In genomic region chr6:85137217-85138035, GRCm38 (mm10) we compare ENCODE assay signal across 8 mouse cellular contexts. TPM values are rescaled to one million over a fixed set of nuclear protein-coding genes. Genes with fewer than 3 reads are reported as not detected.
DNase-seq lines count a peak whose midpoint lies in the region; ATAC-seq and TF ChIP-seq lines count a peak whose summit lies in the region.

Spr (minus strand) TSS chr6:85137766.

- WGBS in forebrain, embryonic 13.5 days = under 1% methylated on average over 49 of the region's 49 CpGs
- under 1% methylated on average over 49 of the region's 49 CpGs for WGBS in large intestine, adult 2 months
- under 1% methylated on average over 49 of the region's 49 CpGs for WGBS in liver, postnatal 0 days (ENCODE audit: insufficient replicate concordance)
- WGBS in neural tube, embryonic 14.5 days = under 1% methylated on average over 49 of the region's 49 CpGs

- H3K9ac ChIP-seq in forebrain, embryonic 13.5 days = peak within 1 kb of the TSS; percentile 80
- peak within 1 kb of the TSS; percentile 79 for H3K9ac ChIP-seq in liver, postnatal 0 days (replicated peaks)
- H3K9ac ChIP-seq in neural tube, embryonic 14.5 days (replicated peaks; ENCODE audit: low read depth, low read length) = peak within 1 kb of the TSS; percentile 60

- no peaks in the 10 kb centered on the region for H3K9me3 ChIP-seq in E14TG2a.4 (ENCODE audit: low read length)
- H3K9me3 ChIP-seq in forebrain, embryonic 13.5 days (replicated peaks) = no peaks in the 10 kb centered on the region
- H3K9me3 ChIP-seq in liver, postnatal 0 days (ENCODE audit: low read length) = no peaks in the 10 kb centered on the region
- no peaks in the 10 kb centered on the region for H3K9me3 ChIP-seq in neural tube, embryonic 14.5 days (ENCODE audit: control insufficient read depth, low read length)

- H3K4me3 ChIP-seq in E14TG2a.4 (replicated peaks; ENCODE audit: low read length) = peak within 1 kb of the TSS; percentile 98
- peak within 1 kb of the TSS; percentile 79 for H3K4me3 ChIP-seq in forebrain, embryonic 13.5 days
- H3K4me3 ChIP-seq in liver, postnatal 0 days (ENCODE audit: low read depth, low read length) = peak within 1 kb of the TSS; percentile 70
- peak within 1 kb of the TSS; percentile 56 for H3K4me3 ChIP-seq in neural tube, embryonic 14.5 days (ENCODE audit: low read depth, low read length)

- H3K36me3 ChIP-seq in E14TG2a.4 (ENCODE audit: insufficient read depth, low read length) = peaks cover 29% of the 10 kb centered on the region
- peaks cover 8% of the 10 kb centered on the region; the same call in 1 of the 2 replicates for H3K36me3 ChIP-seq in forebrain, embryonic 13.5 days (ENCODE audit: poor library complexity, severe bottlenecking)
- no peaks in the 10 kb centered on the region; the same call in 1 of the 2 replicates for H3K36me3 ChIP-seq in liver, postnatal 0 days (replicated peaks; ENCODE audit: insufficient read depth, low read length)
- H3K36me3 ChIP-seq in neural tube, embryonic 14.5 days (ENCODE audit: control insufficient read depth, insufficient read depth, low read length) = no peaks in the 10 kb centered on the region

- peak; percentile 66 for TF ChIP-seq CTCF in E14TG2a.4 (conservative IDR thresholded peaks at IDR 0.05; ENCODE audit: low read length)
- peak; percentile 86 for TF ChIP-seq CTCF in liver, postnatal 0 days (IDR thresholded peaks at IDR 0.05; ENCODE audit: low read depth)

- no peak for TF ChIP-seq EP300 in liver, postnatal 0 days (IDR thresholded peaks at IDR 0.05; ENCODE audit: low read depth)

- peaks cover 34% of the 10 kb centered on the region for H3K4me1 ChIP-seq in E14TG2a.4 (replicated peaks; ENCODE audit: low read depth, low read length)
- H3K4me1 ChIP-seq in forebrain, embryonic 13.5 days = peaks cover 4% of the 10 kb centered on the region
- no peaks in the 10 kb centered on the region; the same call in 1 of the 2 replicates for H3K4me1 ChIP-seq in liver, postnatal 0 days (ENCODE audit: insufficient read depth)
- H3K4me1 ChIP-seq in neural tube, embryonic 14.5 days (ENCODE audit: control insufficient read depth, insufficient read depth, low read length) = no peaks in the 10 kb centered on the region

- H3K4me2 ChIP-seq in forebrain, embryonic 13.5 days = peak within 1 kb of the TSS; percentile 70
- H3K4me2 ChIP-seq in liver, postnatal 0 days (ENCODE audit: low read depth, low read length) = peak within 1 kb of the TSS; percentile 77
- H3K4me2 ChIP-seq in neural tube, embryonic 14.5 days (ENCODE audit: low read depth, low read length) = peak within 1 kb of the TSS; percentile 60

- H3K27me3 ChIP-seq in E14TG2a.4 (ENCODE audit: insufficient read depth, low read length) = no peaks in the 10 kb centered on the region
- H3K27me3 ChIP-seq in forebrain, embryonic 13.5 days = no peaks in the 10 kb centered on the region
- H3K27me3 ChIP-seq in liver, postnatal 0 days (ENCODE audit: insufficient read depth, low read length) = no peaks in the 10 kb centered on the region
- no peaks in the 10 kb centered on the region for H3K27me3 ChIP-seq in neural tube, embryonic 14.5 days (ENCODE audit: control insufficient read depth, insufficient read depth, low read length)

- intact Hi-C loops in heart, postnatal 10 days (cut with DNase I) = loop anchor here (1.0 kb wide), 1 partner anchor 17 kb away; no protein-coding TSS in a partner anchor

- peak; percentile 92 for ATAC-seq in forebrain, embryonic 13.5 days
- ATAC-seq in liver, postnatal 0 days = peak; percentile 93
- peak; percentile 91 for ATAC-seq in neural tube, embryonic 14.5 days (ENCODE audit: low read depth)

- H3K27ac ChIP-seq in forebrain, embryonic 13.5 days = peak within 1 kb of the TSS; percentile 90
- peak within 1 kb of the TSS; percentile 95 for H3K27ac ChIP-seq in liver, postnatal 0 days (ENCODE audit: low read depth)
- H3K27ac ChIP-seq in neural tube, embryonic 14.5 days (ENCODE audit: low read depth, low read length) = peak within 1 kb of the TSS; percentile 80

- DNase-seq in c-Kit-positive CD71-positive TER-119-positive erythroid progenitor cells, embryonic 14.5 days (ENCODE audit: low spot score) = peak; percentile 77
- DNase-seq in heart, postnatal 10 days = peak; percentile 96 to 97
- DNase-seq in large intestine, adult 2 months (ENCODE audit: low read depth, low spot score) = peak; percentile 93
- DNase-seq in liver, postnatal 0 days = peak; percentile 88
- DNase-seq in testis, postnatal 10 days (ENCODE audit: low spot score) = peak; percentile 94

RNA-seq across cellular contexts. Expression of gene Spr, which starts in this region (rescaled TPM):
- 29.1 and 30.6 TPM in 2 replicates for polyA plus RNA-seq in forebrain, embryonic 13.5 days (2015; fragmentation: Nextera tagmentation; extraction: Ambion mirVana)
- total RNA-seq in heart, postnatal 10 days (2021) = 10 to 100 TPM; 57.6 to 58.9 TPM
- polyA plus RNA-seq in large intestine, adult 2 months (2012; rRNA removed) = 35.1 and 38.7 TPM in 2 replicates
- 61.1 and 62.6 TPM in 2 replicates for polyA plus RNA-seq in liver, postnatal 0 days (2015; fragmentation: Nextera tagmentation; extraction: Ambion mirVana)
- polyA plus RNA-seq in neural tube, embryonic 14.5 days (2014; fragmentation: Nextera tagmentation; extraction: Ambion mirVana) = 33.7 and 38.6 TPM in 2 replicates

Comparison
In these comparisons a context has a peak if more than half of its experiments do, and no peak if none do; other contexts are left out.
1. Peak in every context shown above with its lines: DNase-seq, ATAC-seq, H3K4me3 ChIP-seq and H3K27ac ChIP-seq.